Mouse (Mus musculus) mesoderm, embryonic 11.5 days (tissue): ENCODE measurements at regions not wholly inside any gene's neighbourhood (a gene's known extent, or its start where the extent isn't known, plus 50 kb on each side); places are given as distances from the start of the nearest gene placed in this dataset.

Experiments used
- DNase-seq: peaks from one replicate; pipeline ENCODE4 v3.0.0-alpha.2; 2012; ENCODE audit warnings: low read depth, low spot score

- DNase-seq: no peak
Measured at GRCm38 (mm10) chr5:84934369-84934768, 517.2 kb upstream of the Epha5 start.

GRCm38 (mm10) chr5:84917631-84918292 lies 500.6 kb upstream of the Epha5 start:
- DNase-seq: no peak

- no peak for DNase-seq
Measured at GRCm38 (mm10) chr5:84901669-84902068, 484.5 kb upstream of the Epha5 start.

- no peak for DNase-seq
Measured at GRCm38 (mm10) chr5:84897535-84897934, 480.4 kb upstream of the Epha5 start.

- peak; percentile 29 for DNase-seq
Measured at GRCm38 (mm10) chr5:84853622-84854021, 436.4 kb upstream of the Epha5 start.

- no peak for DNase-seq
Measured at GRCm38 (mm10) chr5:84849175-84849574, 432.0 kb upstream of the Epha5 start.

- peak; percentile 28 for DNase-seq
Measured at GRCm38 (mm10) chr5:84848765-84849164, 431.6 kb upstream of the Epha5 start.

- DNase-seq: peak; percentile 57
Measured at GRCm38 (mm10) chr5:84811460-84811859, 394.3 kb upstream of the Epha5 start.

GRCm38 (mm10) chr5:84810844-84811243 lies 393.7 kb upstream of the Epha5 start:
- no peak for DNase-seq

- no peak for DNase-seq
Measured at GRCm38 (mm10) chr5:84762618-84763017, 345.4 kb upstream of the Epha5 start.

- DNase-seq: no peak
Measured at GRCm38 (mm10) chr5:84752053-84752452, 334.9 kb upstream of the Epha5 start.

- DNase-seq: no peak
Measured at GRCm38 (mm10) chr5:84705436-84705835, 288.3 kb upstream of the Epha5 start.

- peak; percentile 0 for DNase-seq
Measured at GRCm38 (mm10) chr5:84690334-84691258, 273.4 kb upstream of the Epha5 start.

- no peak for DNase-seq
Measured at GRCm38 (mm10) chr5:84687534-84687933, 270.4 kb upstream of the Epha5 start.

- no peak for DNase-seq
Measured at GRCm38 (mm10) chr5:84655171-84655570, 238.0 kb upstream of the Epha5 start.

GRCm38 (mm10) chr5:84635502-84635901 lies 218.3 kb upstream of the Epha5 start:
- no peak for DNase-seq

GRCm38 (mm10) chr5:84632851-84633250 lies 215.7 kb upstream of the Epha5 start:
- DNase-seq: no peak

- DNase-seq: no peak
Measured at GRCm38 (mm10) chr5:84618194-84618593, 201.0 kb upstream of the Epha5 start.

- no peak for DNase-seq
Measured at GRCm38 (mm10) chr5:84608683-84609082, 191.5 kb upstream of the Epha5 start.

- no peak for DNase-seq
Measured at GRCm38 (mm10) chr5:84565311-84565946, 148.2 kb upstream of the Epha5 start.

- no peak for DNase-seq
Measured at GRCm38 (mm10) chr5:84519836-84520235, 102.7 kb upstream of the Epha5 start.

GRCm38 (mm10) chr5:84510144-84510543 lies 93.0 kb upstream of the Epha5 start:
- DNase-seq: no peak
